Mouse (Mus musculus) kidney, embryonic 14.5 days (tissue): ENCODE measurements around the gene Retn. TPM values are rescaled to one million over a fixed set of nuclear protein-coding genes. Genes with fewer than 3 reads are reported as not detected.
A peak's percentile ranks its signal among the peaks of the same experiment; 100 is the strongest.

ENCODE experiments used
- ATAC-seq: fragments of 200-750 bp; cut with Nextera tagmentation; 2 replicates; pipeline ENCODE4 v1.8.0; 2017; ENCODE audit warnings: moderate number of reproducible peaks, mild to moderate bottlenecking, moderate TSS enrichment, moderate library complexity; ENCODE audit not compliant: low FRiP score, low TSS enrichment
- H3K27ac ChIP-seq: fragments of 300-500 bp; sonication (generic); 2 replicates; pipeline ENCODE4 v1.5.1; 2014; ENCODE audit warnings: low read depth, mild to moderate bottlenecking, low read length, moderate library complexity, mixed read lengths
- H3K27me3 ChIP-seq: fragments of 300-500 bp; sonication (generic); 2 replicates; pipeline ENCODE4 v1.6.1; 2014; ENCODE audit warnings: mild to moderate bottlenecking, low read length; ENCODE audit not compliant: control insufficient read depth, insufficient read depth
- H3K36me3 ChIP-seq: fragments of 300-500 bp; sonication (generic); 2 replicates; pipeline ENCODE4 v1.6.1; 2014; ENCODE audit warnings: low read length, mixed read lengths; ENCODE audit not compliant: control insufficient read depth, insufficient read depth
- H3K4me1 ChIP-seq: fragments of 300-500 bp; sonication (generic); 2 replicates; pipeline ENCODE4 v1.6.1; 2014; ENCODE audit warnings: low read length, mixed read lengths; ENCODE audit not compliant: control insufficient read depth, insufficient read depth
- H3K4me2 ChIP-seq: fragments of 300-500 bp; sonication (generic); replicated peaks from 2 replicates; pipeline ENCODE4 v1.6.1; 2014; ENCODE audit warnings: low read depth, mild to moderate bottlenecking, low read length
- H3K4me3 ChIP-seq: fragments of 300-500 bp; sonication (generic); 2 replicates; pipeline ENCODE4 v1.5.1; 2014; ENCODE audit warnings: mild to moderate bottlenecking, low read length
- H3K9ac ChIP-seq: fragments of 300-500 bp; sonication (generic); 2 replicates; pipeline ENCODE4 v1.6.1; 2014; ENCODE audit warnings: low read depth, mild to moderate bottlenecking, low read length, moderate library complexity
- H3K9me3 ChIP-seq: fragments of 300-500 bp; sonication (generic); 2 replicates; pipeline ENCODE4 v1.6.1; 2016; ENCODE audit warnings: low read length; ENCODE audit not compliant: control insufficient read depth
- WGBS: fragments of 180-500 bp; shearing (Covaris S2); extraction: QIAGEN DNeasy Blood & Tissue Kit; methylation state at CpG from one replicate; pipeline ENCODE4 v1.1.7; 2014; 5-methylcytosine and 5-hydroxymethylcytosine counted together
- polyA plus RNA-seq: library from polyadenylated mRNA; unstranded; fragments of >200 nt; fragmentation: Nextera tagmentation; extraction: Ambion mirVana; gene quantifications from 2 replicates; pipeline ENCODE4 v1.2.1, GENCODE M21; 2014

The Retn gene
- polyA plus RNA-seq, result 0.46 and 0.73 TPM in 2 replicates

DNA sequence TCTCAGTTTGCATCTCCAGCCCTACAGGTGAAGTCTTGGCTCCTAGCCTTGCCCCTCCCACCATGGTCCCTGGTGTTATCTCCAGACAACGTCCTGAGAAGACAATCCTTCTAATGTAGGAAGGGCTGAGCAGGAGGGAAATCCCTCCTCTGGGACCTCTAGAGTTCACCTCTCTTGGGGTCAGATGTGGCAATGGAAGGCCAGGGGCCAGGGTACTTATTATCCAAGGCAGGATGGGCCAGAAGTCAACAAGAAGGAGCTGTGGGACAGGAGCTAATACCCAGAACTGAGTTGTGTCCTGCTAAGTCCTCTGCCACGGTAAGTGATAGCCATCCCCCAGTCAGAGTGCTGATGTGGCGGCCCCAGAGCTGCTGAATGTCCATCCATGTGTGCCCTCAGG, at the start of gene Retn:
Gene Retn, plus strand, starts transcription at position 245 of the 400 bp plus-strand sequence.
- Histone ChIP-seq H3K4me3 (no peak within 1 kb of the TSS), H3K9ac (no peak within 1 kb of the TSS), H3K4me1 (peaks cover 6% of the 10 kb centered on the region; the same call in 1 of the 2 replicates), H3K4me2 (no peak within 1 kb of the TSS), H3K9me3 (no peaks in the 10 kb centered on the region), H3K27me3 (no peaks in the 10 kb centered on the region), H3K36me3 (no peaks in the 10 kb centered on the region), H3K27ac (no peak within 1 kb of the TSS)
- no peak for ATAC-seq
- WGBS, result 78% methylated on average over 3 of the region's 3 CpGs

DNA sequence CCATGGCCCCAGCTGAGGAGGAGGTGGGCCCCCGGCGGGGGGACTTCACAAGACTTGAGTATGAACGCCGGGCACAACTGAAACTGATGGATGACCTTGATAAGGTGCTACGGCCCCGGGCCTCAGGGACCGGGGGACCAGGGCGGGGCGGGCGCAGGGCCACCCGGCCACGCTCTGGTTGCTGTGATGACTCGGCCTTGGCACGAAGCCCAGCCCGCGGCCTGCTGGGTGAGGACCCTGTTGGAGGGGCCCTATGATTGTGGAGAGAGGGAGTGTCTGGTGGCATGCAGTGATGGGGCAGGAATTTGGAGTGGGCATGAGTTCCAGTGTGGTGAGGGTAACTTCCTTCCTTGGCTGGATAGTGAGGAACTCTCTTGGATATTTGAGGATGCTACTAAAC, 49.0 kb upstream of the Retn start:
- H3K4me2 ChIP-seq, result no peak overlapping the region
- no peaks in the 10 kb centered on the region for H3K9me3 ChIP-seq
- H3K9ac ChIP-seq, result no peak overlapping the region
- no peak overlapping the region for H3K4me3 ChIP-seq
- peaks cover 69% of the 10 kb centered on the region for H3K36me3 ChIP-seq
- H3K27me3 ChIP-seq, result no peaks in the 10 kb centered on the region
- no peaks in the 10 kb centered on the region for H3K4me1 ChIP-seq
- no peak overlapping the region for H3K27ac ChIP-seq
- WGBS, result 78% methylated on average over 16 of the region's 16 CpGs
- peak; percentile 37; the same call in 1 of the 2 replicates for ATAC-seq

DNA sequence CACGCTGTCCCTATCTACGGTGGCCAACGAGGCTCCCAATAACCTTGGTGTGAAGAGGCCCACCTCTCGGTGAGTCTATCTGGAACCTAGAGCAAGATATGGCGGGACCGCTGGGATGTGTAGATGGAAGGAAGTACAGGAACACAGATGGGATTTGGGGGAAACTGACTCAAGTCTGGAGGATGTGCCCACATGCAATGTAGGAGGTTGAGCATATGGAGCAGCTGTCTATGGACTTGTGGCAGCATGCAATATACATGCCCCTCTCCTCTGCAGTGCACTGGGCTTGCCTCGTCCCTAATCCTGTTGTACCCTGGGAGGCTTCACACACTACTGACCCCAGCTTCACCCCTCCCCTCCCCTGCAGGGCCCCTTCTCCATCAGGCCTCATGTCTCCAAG, 47.7 kb upstream of the Retn start:
- 89% methylated on average over 7 of the region's 7 CpGs for WGBS

DNA sequence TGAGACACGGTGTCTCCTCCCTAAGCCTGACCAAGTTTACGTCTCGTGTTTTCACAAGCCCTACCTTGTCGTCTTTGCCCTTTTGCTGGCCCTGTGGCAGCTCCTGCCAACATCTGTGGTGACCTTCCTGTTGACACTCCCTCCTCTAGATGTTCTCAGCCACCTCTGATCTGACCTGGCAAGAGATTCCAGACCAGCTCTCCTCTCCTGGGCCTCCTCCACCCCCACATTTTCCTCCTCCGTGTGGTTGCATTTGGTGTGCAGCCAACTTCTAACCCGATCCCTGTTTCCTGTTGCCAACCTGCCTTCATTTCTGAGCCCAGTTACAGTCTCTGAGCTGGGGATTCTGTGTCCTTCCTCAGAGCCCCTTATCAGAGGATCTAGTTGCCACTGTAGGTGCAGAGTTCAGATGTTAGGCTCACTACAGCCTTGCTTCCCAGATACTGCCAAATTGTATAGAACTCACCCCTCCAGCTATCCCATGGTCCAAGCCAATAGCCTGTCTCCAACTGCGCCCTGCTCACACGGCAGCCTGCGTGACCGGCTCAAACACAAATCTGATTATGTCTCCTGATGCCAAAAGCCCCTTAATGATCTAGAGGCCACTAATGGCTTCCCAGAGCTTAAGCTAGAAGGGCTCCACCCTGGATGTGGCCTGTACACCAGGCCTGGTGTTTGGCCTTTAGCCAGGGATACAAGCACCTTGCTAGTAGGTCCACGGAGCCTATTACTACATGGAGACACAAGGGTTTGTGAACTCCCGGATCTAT, 46.3 kb upstream of the Retn start:
- no peak for ATAC-seq
- Histone ChIP-seq H3K36me3 (peaks cover 77% of the 10 kb centered on the region), H3K27me3 (no peaks in the 10 kb centered on the region), H3K9ac (no peak overlapping the region), H3K4me2 (no peak overlapping the region), H3K9me3 (no peaks in the 10 kb centered on the region), H3K4me3 (no peak overlapping the region), H3K27ac (no peak overlapping the region), H3K4me1 (no peaks in the 10 kb centered on the region)
- WGBS, result 65% methylated on average over 12 of the region's 12 CpGs

More for the DNA sequence above, 47.7 kb upstream of the Retn start:
- no peaks in the 10 kb centered on the region for H3K4me1 ChIP-seq
- no peak overlapping the region for H3K9ac ChIP-seq
- no peak overlapping the region for H3K4me3 ChIP-seq
- H3K36me3 ChIP-seq, result peaks cover 73% of the 10 kb centered on the region
- no peak for ATAC-seq
- H3K27ac ChIP-seq, result no peak overlapping the region
- no peaks in the 10 kb centered on the region for H3K27me3 ChIP-seq
- no peaks in the 10 kb centered on the region for H3K9me3 ChIP-seq
- no peak overlapping the region for H3K4me2 ChIP-seq

DNA sequence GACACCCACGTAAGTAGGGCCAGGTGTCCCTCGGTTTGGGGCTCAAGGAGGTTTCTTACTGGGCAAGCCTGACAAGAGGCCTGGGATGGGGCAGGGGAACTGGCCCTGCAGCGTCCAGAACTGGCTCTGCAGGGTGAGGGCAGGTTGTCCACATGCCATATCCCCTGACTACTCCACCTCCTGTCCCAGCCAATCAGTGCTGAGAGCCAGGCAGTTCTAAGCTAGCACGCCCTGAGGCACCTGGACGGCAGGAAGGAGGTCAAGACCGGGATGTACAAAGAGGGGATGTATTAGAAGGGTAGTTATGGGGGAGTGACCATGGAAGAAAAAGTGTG, 45.8 kb upstream of the Retn start:
- 77% methylated on average over 6 of the region's 6 CpGs for WGBS
- Histone ChIP-seq H3K4me2 (no peak overlapping the region), H3K27me3 (no peaks in the 10 kb centered on the region), H3K4me3 (no peak overlapping the region), H3K9ac (no peak overlapping the region), H3K9me3 (no peaks in the 10 kb centered on the region), H3K36me3 (peaks cover 77% of the 10 kb centered on the region), H3K4me1 (no peaks in the 10 kb centered on the region), H3K27ac (no peak overlapping the region)
- 0 out of 2 replicates have a peak, but pooled peaks have one; percentile 5 for ATAC-seq

DNA sequence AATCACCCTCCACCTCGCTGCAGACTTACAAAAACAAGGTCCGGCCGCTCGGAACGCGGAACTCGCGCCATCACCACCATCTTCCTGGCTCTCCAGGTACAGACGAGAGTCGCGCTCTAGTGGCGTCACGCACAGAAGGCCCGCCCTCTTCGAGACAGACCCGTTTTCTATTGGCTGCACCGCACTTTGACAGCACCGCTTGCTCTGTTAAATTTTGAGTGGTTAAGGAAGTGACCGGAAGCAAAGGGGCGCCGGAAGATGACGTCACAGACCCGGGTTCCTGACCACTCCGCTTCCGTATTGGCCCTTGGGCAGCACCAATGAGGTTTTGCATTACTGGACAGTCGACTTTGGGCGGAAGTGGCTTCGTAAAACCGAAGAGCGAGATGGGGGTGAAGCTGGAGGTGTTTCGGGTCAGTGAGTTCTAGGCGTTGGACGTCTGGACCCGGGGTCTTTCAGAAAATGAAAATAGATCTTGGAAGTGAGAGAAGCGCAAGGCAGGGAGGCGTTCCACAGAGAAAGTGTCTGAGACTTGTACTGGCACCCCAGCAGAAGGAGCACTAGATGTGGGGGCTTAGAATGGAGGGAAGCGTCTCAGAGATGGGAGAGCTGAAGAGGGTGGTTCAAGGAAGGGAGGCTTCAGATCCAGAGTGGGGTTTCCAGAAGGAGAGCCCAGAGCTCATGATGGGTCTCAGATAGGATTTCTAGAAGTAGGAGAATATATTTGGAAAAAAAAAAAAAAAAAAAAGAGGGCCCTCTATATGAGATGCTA, 34.2 kb upstream of the Retn start, which contains the start of the genes Xab2 and Pet100:
Gene Xab2, minus strand, starts transcription at position 118 of the 772 bp plus-strand sequence.
Gene Pet100, plus strand, starts transcription at position 350 of the 772 bp plus-strand sequence.
- peaks cover 22% of the 10 kb centered on the region for H3K36me3 ChIP-seq
- under 1% methylated on average over 37 of the region's 37 CpGs for WGBS

DNA sequence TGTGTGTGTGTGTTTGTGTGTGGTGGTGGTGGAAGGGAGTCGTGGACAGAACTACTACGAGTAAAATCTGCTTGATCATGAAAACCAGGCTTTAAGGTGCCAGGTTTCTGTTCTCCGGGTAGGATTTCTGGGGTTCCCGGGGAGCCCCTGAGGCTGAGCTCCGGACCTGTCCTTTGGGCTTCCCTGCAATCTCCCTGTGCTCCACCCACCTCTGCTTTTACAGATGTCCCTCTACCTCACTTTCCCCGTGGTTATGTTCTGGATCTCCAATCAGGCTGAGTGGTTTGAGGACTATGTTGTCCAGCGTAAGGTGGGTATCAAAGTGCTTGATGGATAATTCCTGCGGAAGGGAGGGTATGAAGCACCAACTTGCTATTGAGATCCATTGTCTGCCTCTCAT, 33.5 kb upstream of the Retn start:
- 68% methylated on average over 8 of the region's 8 CpGs for WGBS
- H3K4me2 ChIP-seq, result peak overlapping the region; percentile 65
- H3K4me3 ChIP-seq, result peak overlapping the region; percentile 90
- no peak for ATAC-seq
- no peak overlapping the region for H3K27ac ChIP-seq
- H3K9ac ChIP-seq, result peak overlapping the region; percentile 73; the same call in 1 of the 2 replicates
- no peaks in the 10 kb centered on the region for H3K9me3 ChIP-seq
- peaks cover 17% of the 10 kb centered on the region; the same call in 1 of the 2 replicates for H3K36me3 ChIP-seq
- no peaks in the 10 kb centered on the region for H3K27me3 ChIP-seq
- 0 out of 2 replicates have a peak, but pooled peaks cover 8% of the 10 kb centered on the region for H3K4me1 ChIP-seq

More for the DNA sequence above, 34.2 kb upstream of the Retn start, which contains the start of the genes Xab2 and Pet100:
- Histone ChIP-seq H3K9me3 (no peaks in the 10 kb centered on the region), H3K4me3 (peak within 1 kb of the TSS; percentile 90), H3K27me3 (no peaks in the 10 kb centered on the region), H3K27ac (no peak within 1 kb of the TSS), H3K9ac (peak within 1 kb of the TSS; percentile 80), H3K4me1 (0 out of 2 replicates have a peak, but pooled peaks cover 8% of the 10 kb centered on the region), H3K4me2 (peak within 1 kb of the TSS; percentile 86)
- ATAC-seq, result peak; percentile 99

DNA sequence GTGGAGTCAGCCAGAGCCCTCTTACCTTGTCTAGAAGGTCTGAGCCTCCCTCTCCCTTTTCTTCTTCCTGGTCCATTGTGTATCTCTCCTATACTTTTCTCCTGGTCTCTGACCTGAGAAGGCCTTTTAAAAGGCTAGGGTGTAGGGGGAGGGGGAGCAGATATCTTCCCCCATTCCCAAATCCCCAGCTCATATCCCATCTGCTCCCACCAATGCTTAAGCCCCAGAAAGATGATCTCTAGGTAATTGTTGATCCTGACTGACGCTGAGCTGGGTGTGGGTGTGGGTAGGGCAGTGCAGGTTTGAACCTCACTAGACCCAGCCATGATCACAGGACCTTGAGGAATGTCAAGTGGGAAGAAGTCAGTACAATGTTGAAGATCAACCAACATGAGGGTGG, 30.1 kb upstream of the Retn start, which contains the start of gene Pcp2:
Gene Pcp2, minus strand, starts transcription at position 101 of the 400 bp plus-strand sequence.
- Histone ChIP-seq H3K4me2 (no peak within 1 kb of the TSS), H3K27ac (no peak within 1 kb of the TSS), H3K9me3 (no peaks in the 10 kb centered on the region), H3K4me3 (no peak within 1 kb of the TSS), H3K36me3 (no peaks in the 10 kb centered on the region), H3K9ac (no peak within 1 kb of the TSS), H3K27me3 (no peaks in the 10 kb centered on the region; the same call in 1 of the 2 replicates), H3K4me1 (0 out of 2 replicates have a peak, but pooled peaks cover 5% of the 10 kb centered on the region)
- no peak for ATAC-seq
- WGBS, result 67% methylated on average over 1 of the region's 1 CpGs
